Mouse (Mus musculus): Measurements from ENCODE around the gene Cisd3. TPM values are rescaled to one million over a fixed set of nuclear protein-coding genes. Genes with fewer than 3 reads are reported as not detected.
"Not testable (repeated sequence)": the region's sequence is repeated elsewhere in the genome, so short reads cannot be mapped to it uniquely, and the experiment has no call there.

Gene Cisd3
- 11.4 and 12.3 TPM in 2 replicates for polyA plus RNA-seq (2015; fragmentation: Nextera tagmentation; extraction: Ambion mirVana)

DNA sequence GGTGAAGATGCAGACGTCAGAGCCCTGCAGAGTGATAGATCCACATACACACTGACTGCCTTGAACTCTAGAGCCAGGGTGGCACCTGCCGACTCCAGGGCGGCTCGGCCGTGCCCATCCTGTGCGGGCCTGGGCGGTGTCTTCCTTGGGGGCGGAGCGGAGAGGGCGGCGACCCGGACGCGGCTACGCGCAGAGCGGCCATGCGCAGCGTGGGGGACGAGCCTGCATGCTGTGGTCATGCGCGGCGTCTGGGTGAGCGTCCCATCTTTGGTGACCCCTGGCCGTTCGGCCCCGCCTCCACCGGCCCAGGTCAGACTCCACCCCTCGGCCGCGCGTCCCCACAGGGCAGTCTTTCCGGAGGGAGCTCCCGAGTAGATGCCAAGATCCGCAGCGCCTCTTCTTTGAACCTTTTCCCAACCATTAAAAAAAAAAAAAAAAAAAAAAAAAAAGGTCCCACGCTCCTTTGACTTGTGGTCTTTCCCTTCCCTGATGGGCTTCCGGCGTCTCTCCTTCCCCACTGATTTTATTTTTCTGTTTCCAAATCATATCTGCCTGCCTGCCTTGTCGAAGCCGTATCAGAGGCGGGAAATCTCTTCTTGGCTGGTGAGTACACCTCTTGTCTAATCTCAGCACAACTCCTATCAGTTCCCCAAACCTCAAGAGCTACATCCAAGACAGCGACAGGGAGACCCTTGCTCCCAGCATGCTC is at the start of gene Cisd3:
TSS of gene Cisd3 (plus strand) at position 214 of the 709 bp plus-strand sequence.
- WGBS (ENCODE audit: insufficient replicate concordance) = under 1% methylated on average over 43 of the region's 43 CpGs
- Histone ChIP-seq H3K4me1 (replicated peaks) (peaks cover 22% of the 10 kb centered on the region), H3K27ac (replicated peaks) (no peak within 1 kb of the TSS), H3K27me3 (peaks cover 31% of the 10 kb centered on the region), H3K4me2 (peak within 1 kb of the TSS; percentile 61), H3K36me3 (replicated peaks) (no peaks in the 10 kb centered on the region), H3K9ac (no peak within 1 kb of the TSS), H3K4me3 (replicated peaks) (peak within 1 kb of the TSS; percentile 40), H3K9me3 (replicated peaks) (no peaks in the 10 kb centered on the region)
- ATAC-seq (ENCODE audit: insufficient read depth) = peak; percentile 85

- no peaks in the 10 kb centered on the region for H3K4me1 ChIP-seq (replicated peaks)
- no peak overlapping the region for H3K4me3 ChIP-seq (replicated peaks)
- no peak overlapping the region for H3K27ac ChIP-seq (replicated peaks)
- H3K27me3 ChIP-seq = no peaks in the 10 kb centered on the region
- H3K9ac ChIP-seq = no peak overlapping the region
- 18% methylated on average over 8 of the region's 8 CpGs for WGBS (ENCODE audit: insufficient replicate concordance)
- no peaks in the 10 kb centered on the region for H3K36me3 ChIP-seq (replicated peaks)
- no peaks in the 10 kb centered on the region for H3K9me3 ChIP-seq (replicated peaks)
- H3K4me2 ChIP-seq = no peak overlapping the region
- no peak for ATAC-seq (ENCODE audit: insufficient read depth)
These were observed 44.0 kb upstream of the Cisd3 start for GRCm38 (mm10) chr11:97641668-97642067.

DNA sequence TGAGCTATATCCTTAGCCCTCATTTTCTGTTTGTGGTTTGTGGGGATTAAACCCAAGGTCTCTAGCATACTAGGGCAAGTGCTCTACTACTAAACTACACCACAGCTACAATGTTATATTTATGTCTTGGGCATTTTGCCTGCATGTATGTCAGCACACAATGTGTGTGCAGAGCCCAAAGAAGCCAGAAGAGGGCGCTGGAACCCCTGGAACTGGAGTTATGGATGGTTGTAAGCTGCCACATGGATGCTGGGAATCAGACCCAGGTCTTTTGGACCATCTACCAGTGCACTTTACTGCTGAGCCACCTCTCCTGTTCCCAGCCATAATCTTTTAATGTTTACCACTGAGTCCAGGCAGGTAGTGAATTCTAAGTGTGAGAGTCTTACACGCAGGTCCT is 42.9 kb upstream of the Cisd3 start:
- no peak for ATAC-seq (ENCODE audit: insufficient read depth)
- Histone ChIP-seq H3K27me3 (no peaks in the 10 kb centered on the region), H3K4me2 (no peak overlapping the region), H3K27ac (replicated peaks) (no peak overlapping the region), H3K36me3 (replicated peaks) (no peaks in the 10 kb centered on the region), H3K9ac (no peak overlapping the region), H3K4me1 (replicated peaks) (no peaks in the 10 kb centered on the region), H3K9me3 (replicated peaks) (no peaks in the 10 kb centered on the region), H3K4me3 (replicated peaks) (no peak overlapping the region)
- 35% methylated on average over 2 of the region's 2 CpGs for whole genome bisulfite sequencing (ENCODE audit: insufficient replicate concordance)

DNA sequence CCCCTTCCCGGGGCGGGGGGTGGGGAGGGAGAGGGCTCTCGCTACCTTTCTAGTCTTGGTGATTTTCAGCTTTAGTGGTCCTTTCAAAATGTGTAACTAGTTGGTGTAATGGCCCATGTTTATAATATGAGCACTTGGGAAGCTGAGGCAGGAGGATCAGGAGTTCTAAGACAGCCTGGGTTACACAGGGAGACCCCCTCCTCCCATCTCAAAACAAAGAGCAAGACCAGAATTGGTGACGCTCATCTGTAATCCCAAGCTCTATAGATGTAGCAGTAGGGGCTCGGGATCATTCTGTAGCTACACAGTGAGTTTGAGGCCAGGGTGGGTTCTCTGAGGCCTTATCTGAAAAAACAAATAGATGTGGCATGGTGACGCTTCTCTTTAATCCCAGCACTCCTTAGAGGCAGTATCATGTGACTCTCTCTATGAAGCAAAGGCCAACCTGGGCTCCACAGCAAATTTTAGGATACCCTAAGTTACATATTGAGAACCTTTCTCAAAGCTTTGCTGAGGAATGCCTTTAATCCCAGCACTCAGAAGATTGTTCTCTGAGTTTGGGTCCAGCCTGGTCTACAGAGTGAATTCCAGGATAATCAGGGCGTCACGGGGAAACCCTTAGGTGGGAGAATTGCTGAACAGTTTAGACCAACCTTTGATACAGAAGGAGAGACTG is 42.1 kb upstream of the Cisd3 start:
- no peak overlapping the region for H3K9ac ChIP-seq
- H3K4me3 ChIP-seq (replicated peaks) = no peak overlapping the region
- no peaks in the 10 kb centered on the region for H3K36me3 ChIP-seq (replicated peaks)
- no peak overlapping the region for H3K27ac ChIP-seq (replicated peaks)
- H3K27me3 ChIP-seq = no peaks in the 10 kb centered on the region
- WGBS (ENCODE audit: insufficient replicate concordance) = 59% methylated on average over 8 of the region's 8 CpGs
- H3K4me1 ChIP-seq (replicated peaks) = no peaks in the 10 kb centered on the region
- H3K4me2 ChIP-seq = no peak overlapping the region
- no peak for ATAC-seq (ENCODE audit: insufficient read depth)
- H3K9me3 ChIP-seq (replicated peaks) = no peaks in the 10 kb centered on the region

- Histone ChIP-seq H3K9me3 (replicated peaks) (no peaks in the 10 kb centered on the region), H3K27ac (replicated peaks) (no peak overlapping the region), H3K4me1 (replicated peaks) (no peaks in the 10 kb centered on the region), H3K36me3 (replicated peaks) (no peaks in the 10 kb centered on the region), H3K27me3 (no peaks in the 10 kb centered on the region), H3K9ac (no peak overlapping the region), H3K4me2 (no peak overlapping the region), H3K4me3 (replicated peaks) (no peak overlapping the region)
- no peak for ATAC-seq (ENCODE audit: insufficient read depth)
- 3% methylated on average over 6 of the region's 6 CpGs for WGBS (ENCODE audit: insufficient replicate concordance)
These were observed 40.8 kb upstream of the Cisd3 start for GRCm38 (mm10) chr11:97644834-97645233.

GRCm38 (mm10) chr11:97648541-97648940 is 37.1 kb upstream of the Cisd3 start:
- ATAC-seq (ENCODE audit: insufficient read depth); H3K4me2 ChIP-seq; H3K9ac ChIP-seq; H3K9me3 ChIP-seq (replicated peaks); H3K36me3 ChIP-seq (replicated peaks); H3K27ac ChIP-seq (replicated peaks); H3K4me3 ChIP-seq (replicated peaks); H3K4me1 ChIP-seq (replicated peaks); H3K27me3 ChIP-seq: not testable (repeated sequence)
- WGBS (ENCODE audit: insufficient replicate concordance) = 61% methylated on average over 4 of the region's 4 CpGs

DNA sequence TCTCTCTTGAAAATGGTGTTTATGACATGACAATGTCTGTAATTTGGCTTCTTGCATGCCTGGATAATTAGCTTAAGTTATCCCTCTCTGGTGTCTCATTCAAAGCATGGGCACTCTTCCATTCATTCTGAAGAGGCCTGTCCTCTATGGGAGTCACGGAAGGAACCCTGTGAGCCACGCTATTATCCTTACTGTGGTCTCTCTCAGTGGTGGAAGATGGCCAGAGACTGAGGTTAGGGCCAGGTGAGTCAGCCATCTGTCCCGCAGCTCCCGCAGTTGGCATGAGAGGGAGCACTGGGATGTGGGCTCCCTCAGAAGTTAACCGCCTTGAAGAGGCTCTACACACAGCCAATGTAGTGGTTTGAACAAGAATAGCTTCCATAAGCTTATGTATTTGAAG is 35.3 kb upstream of the Cisd3 start:
- no peak overlapping the region for H3K9ac ChIP-seq

DNA sequence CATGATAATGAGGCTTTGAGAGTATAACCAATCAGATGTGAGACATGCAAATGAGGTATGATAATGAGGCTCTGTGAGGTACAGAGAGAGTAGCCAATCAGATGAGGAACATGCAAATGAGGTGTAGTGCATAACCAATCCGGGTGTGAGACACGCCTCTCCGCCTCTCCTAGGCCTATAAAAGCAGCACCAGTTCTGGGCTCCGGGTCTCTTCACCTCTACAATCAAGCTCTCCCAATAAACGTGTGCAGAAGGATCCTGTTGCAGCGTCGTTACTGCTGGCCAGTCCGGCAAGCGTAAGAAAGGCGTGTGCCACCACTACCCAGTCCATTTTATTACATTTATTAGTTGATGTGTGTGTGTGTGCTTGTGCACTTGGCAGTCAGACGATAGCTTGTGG is 32.2 kb upstream of the Cisd3 start:
- not testable (repeated sequence) for ATAC-seq (ENCODE audit: insufficient read depth); H3K27ac ChIP-seq (replicated peaks); H3K4me2 ChIP-seq

More for the DNA sequence above, 35.3 kb upstream of the Cisd3 start:
- Histone ChIP-seq H3K27me3 (peaks cover 5% of the 10 kb centered on the region; the same call in 1 of the 2 replicates), H3K4me3 (replicated peaks) (no peak overlapping the region), H3K36me3 (replicated peaks) (no peaks in the 10 kb centered on the region), H3K4me1 (replicated peaks) (no peaks in the 10 kb centered on the region), H3K27ac (replicated peaks) (no peak overlapping the region), H3K9me3 (replicated peaks) (no peaks in the 10 kb centered on the region), H3K4me2 (no peak overlapping the region)
- WGBS (ENCODE audit: insufficient replicate concordance) = 65% methylated on average over 5 of the region's 5 CpGs
- ATAC-seq (ENCODE audit: insufficient read depth) = no peak

GRCm38 (mm10) chr11:97654210-97654609 is 31.4 kb upstream of the Cisd3 start:
- Histone ChIP-seq H3K9ac (no peak overlapping the region), H3K27me3 (peaks cover 16% of the 10 kb centered on the region), H3K4me1 (replicated peaks) (peaks cover 7% of the 10 kb centered on the region), H3K4me2 (no peak overlapping the region), H3K9me3 (replicated peaks) (no peaks in the 10 kb centered on the region), H3K4me3 (replicated peaks) (no peak overlapping the region), H3K27ac (replicated peaks) (no peak overlapping the region), H3K36me3 (replicated peaks) (no peaks in the 10 kb centered on the region)
- WGBS (ENCODE audit: insufficient replicate concordance) = 56% methylated on average over 2 of the region's 2 CpGs
- ATAC-seq (ENCODE audit: insufficient read depth) = no peak

More for the DNA sequence above, 32.2 kb upstream of the Cisd3 start:
- H3K4me3 ChIP-seq (replicated peaks); H3K9ac ChIP-seq; H3K36me3 ChIP-seq (replicated peaks); H3K4me1 ChIP-seq (replicated peaks); H3K27me3 ChIP-seq; H3K9me3 ChIP-seq (replicated peaks): not testable (repeated sequence)
- WGBS (ENCODE audit: insufficient replicate concordance) = 83% methylated on average over 11 of the region's 11 CpGs

GRCm38 (mm10) chr11:97656269-97656971 is 29.2 kb upstream of the Cisd3 start:
- no peak overlapping the region for H3K27ac ChIP-seq (replicated peaks)
- ATAC-seq (ENCODE audit: insufficient read depth) = no peak
- H3K9ac ChIP-seq = no peak overlapping the region
- H3K4me2 ChIP-seq = no peak overlapping the region
- no peaks in the 10 kb centered on the region for H3K9me3 ChIP-seq (replicated peaks)
- H3K27me3 ChIP-seq = peaks cover 33% of the 10 kb centered on the region
- no peak overlapping the region for H3K4me3 ChIP-seq (replicated peaks)
- peaks cover 26% of the 10 kb centered on the region for H3K4me1 ChIP-seq (replicated peaks)
- H3K36me3 ChIP-seq (replicated peaks) = no peaks in the 10 kb centered on the region
- WGBS (ENCODE audit: insufficient replicate concordance) = 72% methylated on average over 14 of the region's 14 CpGs

DNA sequence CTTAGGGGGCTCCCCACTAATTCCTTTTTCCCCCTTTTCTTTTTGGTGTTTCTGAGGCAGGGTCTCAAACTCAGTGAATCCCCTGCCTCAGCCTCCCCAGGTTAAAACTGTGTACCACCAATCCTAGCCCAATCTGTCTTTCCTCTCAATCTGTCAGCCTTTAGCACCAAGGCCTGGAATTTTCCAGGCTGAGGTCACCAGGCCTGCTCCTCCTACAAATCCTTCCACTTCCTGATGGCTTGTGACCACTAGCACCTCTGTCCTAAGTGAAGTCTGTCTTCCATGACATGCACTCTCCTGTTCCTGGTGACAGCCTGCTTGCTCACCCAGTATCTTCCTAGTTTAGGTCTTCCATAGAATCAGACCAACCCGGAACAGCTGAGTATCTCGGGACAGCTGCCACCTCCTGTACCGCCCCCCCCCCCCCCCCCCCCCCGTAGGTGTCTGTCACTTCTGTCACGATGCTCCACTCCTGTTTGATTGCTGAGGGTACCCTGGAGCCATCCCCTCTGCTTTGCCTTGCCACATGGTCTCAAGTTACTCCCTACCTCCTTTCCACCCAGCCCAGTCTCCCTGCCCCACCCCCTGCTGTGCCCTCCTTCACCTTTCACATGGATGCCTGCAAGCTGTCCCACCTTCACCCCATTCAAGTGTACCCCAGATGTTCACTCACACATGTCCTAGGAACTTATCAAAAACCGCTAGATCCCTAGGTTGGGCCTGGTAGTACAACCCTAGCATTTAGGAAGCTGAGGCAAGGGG is 28.3 kb upstream of the Cisd3 start:
- no peak overlapping the region for H3K9ac ChIP-seq
- no peaks in the 10 kb centered on the region for H3K9me3 ChIP-seq (replicated peaks)
- no peaks in the 10 kb centered on the region for H3K36me3 ChIP-seq (replicated peaks)
- peaks cover 42% of the 10 kb centered on the region for H3K27me3 ChIP-seq
- WGBS (ENCODE audit: insufficient replicate concordance) = 40% methylated on average over 5 of the region's 6 CpGs
- ATAC-seq (ENCODE audit: insufficient read depth) = no peak
- H3K4me2 ChIP-seq = no peak overlapping the region
- peaks cover 35% of the 10 kb centered on the region for H3K4me1 ChIP-seq (replicated peaks)
- no peak overlapping the region for H3K27ac ChIP-seq (replicated peaks)
- H3K4me3 ChIP-seq (replicated peaks) = no peak overlapping the region

All from liver, embryonic 15.5 days (tissue).